Mouse (Mus musculus): Measurements from ENCODE around the gene Dlgap4.

- TF ChIP-seq GATA1 (IDR thresholded peaks at IDR 0.05; ENCODE audit: borderline replicate concordance, low read length) (no peak), FLI1 (IDR thresholded peaks at IDR 0.05; ENCODE audit: low read length) (no peak)
Observed at GRCm38 (mm10) chr2:156769274-156769673, 155.8 kb downstream of the Dlgap4 start.
